Mouse (Mus musculus) stomach, postnatal 0 days (tissue): ENCODE data around the gene Rbl2.

Source experiments
- CTCF ChIP-seq: IDR thresholded peaks from 2 replicates; pipeline ENCODE4 v1.5.1; 2016; ENCODE audit warnings: antibody characterized with exemption, low read depth, mild to moderate bottlenecking, moderate library complexity
- EP300 ChIP-seq: optimal IDR thresholded peaks from 2 replicates; pipeline ENCODE3; 2016; ENCODE audit warnings: antibody characterized with exemption

GRCm38 (mm10) chr8:91148643-91149178, 78.9 kb downstream of the Rbl2 start:
- no peak for TF ChIP-seq CTCF
- no peak for TF ChIP-seq EP300
